ENCODE assay signal across 8 mouse cellular contexts in the genomic region with DNA sequence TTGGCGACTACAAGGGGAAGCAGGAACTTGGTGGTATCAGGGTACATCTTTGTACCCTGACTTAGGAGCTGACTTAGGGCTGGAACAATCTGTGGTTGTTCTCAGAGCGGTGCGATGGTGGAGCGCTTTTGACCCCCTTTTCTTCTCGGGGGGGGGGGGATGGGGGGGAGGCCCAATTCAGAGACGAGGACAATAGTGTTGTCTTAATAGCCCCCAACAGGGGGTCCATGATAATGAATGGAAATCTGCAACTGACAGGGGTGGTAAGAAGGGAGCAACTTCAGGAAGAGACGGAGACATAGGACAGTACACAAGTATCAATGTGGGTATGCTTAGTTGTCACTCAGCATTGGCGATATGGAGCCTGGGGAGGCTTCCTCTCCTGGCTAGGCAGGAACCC.
DNase-seq lines count a peak whose midpoint lies in the region; ATAC-seq and TF ChIP-seq lines count a peak whose summit lies in the region.
"Not testable (repeated sequence)": the region's sequence is repeated elsewhere in the genome, so short reads cannot be mapped to it uniquely, and the experiment has no call there.

No protein-coding gene starts in this region.

- H3K4me2 ChIP-seq in embryonic facial prominence, embryonic 13.5 days; forebrain, postnatal 0 days (ENCODE audit: low read depth); intestine, embryonic 15.5 days (replicated peaks); limb, embryonic 13.5 days (replicated peaks); lung, embryonic 16.5 days (ENCODE audit: low read depth, low read length); stomach, embryonic 16.5 days (ENCODE audit: low read depth, low read length): not testable (repeated sequence)

- not testable (repeated sequence) for H3K27ac ChIP-seq in embryonic facial prominence, embryonic 13.5 days; forebrain, postnatal 0 days (ENCODE audit: low read depth, low read length); hindbrain, embryonic 10.5 days; intestine, embryonic 15.5 days; limb, embryonic 13.5 days; lung, embryonic 16.5 days (ENCODE audit: low read length); stomach, embryonic 16.5 days (ENCODE audit: low read length)

- TF ChIP-seq CTCF in forebrain, postnatal 0 days (IDR thresholded peaks at IDR 0.05; ENCODE audit: low read depth) = not testable (repeated sequence)

- not testable (repeated sequence) for H3K27me3 ChIP-seq in embryonic facial prominence, embryonic 13.5 days; forebrain, postnatal 0 days (ENCODE audit: insufficient read depth, low read length); hindbrain, embryonic 10.5 days (ENCODE audit: insufficient read depth, poor library complexity, severe bottlenecking); intestine, embryonic 15.5 days (replicated peaks); limb, embryonic 13.5 days; lung, embryonic 16.5 days (ENCODE audit: control insufficient read depth, insufficient read depth, low read depth, low read length); stomach, embryonic 16.5 days (ENCODE audit: control insufficient read depth, insufficient read depth, low read length)

- not testable (repeated sequence) for H3K9ac ChIP-seq in embryonic facial prominence, embryonic 13.5 days; forebrain, postnatal 0 days; intestine, embryonic 15.5 days; limb, embryonic 13.5 days; lung, embryonic 16.5 days (ENCODE audit: low read length); stomach, embryonic 16.5 days (ENCODE audit: low read length)

- H3K9me3 ChIP-seq in embryonic facial prominence, embryonic 13.5 days; forebrain, postnatal 0 days (ENCODE audit: low read length); intestine, embryonic 15.5 days; limb, embryonic 13.5 days; lung, embryonic 16.5 days (ENCODE audit: control insufficient read depth, low read length); stomach, embryonic 16.5 days (replicated peaks; ENCODE audit: control insufficient read depth, low read length): not testable (repeated sequence)
- peaks cover 10% of the 10 kb centered on the region for H3K9me3 ChIP-seq in hindbrain, embryonic 10.5 days

- not testable (repeated sequence) for DNase-seq in forebrain, postnatal 0 days
- peak; percentile 3 for DNase-seq in hindbrain, embryonic 10.5 days (ENCODE audit: low spot score)
- DNase-seq in neural tube, embryonic 10.5 days (ENCODE audit: extremely low spot score, low spot score) = peak; percentile 9

- not testable (repeated sequence) for H3K4me3 ChIP-seq in embryonic facial prominence, embryonic 13.5 days; forebrain, postnatal 0 days (ENCODE audit: low read depth, low read length); hindbrain, embryonic 10.5 days; intestine, embryonic 15.5 days (replicated peaks); limb, embryonic 13.5 days; lung, embryonic 16.5 days (ENCODE audit: low read length); stomach, embryonic 16.5 days (replicated peaks; ENCODE audit: low read length)

- not testable (repeated sequence) for H3K4me1 ChIP-seq in embryonic facial prominence, embryonic 13.5 days; forebrain, postnatal 0 days (ENCODE audit: insufficient read depth); hindbrain, embryonic 10.5 days (replicated peaks); intestine, embryonic 15.5 days (replicated peaks); limb, embryonic 13.5 days; lung, embryonic 16.5 days (replicated peaks; ENCODE audit: control insufficient read depth, insufficient read depth, low read length); stomach, embryonic 16.5 days (ENCODE audit: control insufficient read depth, insufficient read depth, low read length)

- 88% methylated on average over 8 of the region's 8 CpGs for WGBS in embryonic facial prominence, embryonic 13.5 days
- 81% methylated on average over 8 of the region's 8 CpGs for WGBS in forebrain, postnatal 0 days
- 83% methylated on average over 8 of the region's 8 CpGs for WGBS in hindbrain, embryonic 10.5 days
- WGBS in intestine, embryonic 15.5 days = 87% methylated on average over 8 of the region's 8 CpGs
- WGBS in limb, embryonic 13.5 days = 87% methylated on average over 8 of the region's 8 CpGs
- WGBS in lung, embryonic 16.5 days = 86% methylated on average over 8 of the region's 8 CpGs
- WGBS in stomach, embryonic 16.5 days = 83% methylated on average over 8 of the region's 8 CpGs

- H3K36me3 ChIP-seq in embryonic facial prominence, embryonic 13.5 days; forebrain, postnatal 0 days (ENCODE audit: insufficient read depth); hindbrain, embryonic 10.5 days; intestine, embryonic 15.5 days; limb, embryonic 13.5 days; lung, embryonic 16.5 days (ENCODE audit: control insufficient read depth, insufficient read depth, low read length); stomach, embryonic 16.5 days (ENCODE audit: control insufficient read depth, insufficient read depth, low read length): not testable (repeated sequence)

- peak; percentile 50 for ATAC-seq in embryonic facial prominence, embryonic 13.5 days (ENCODE audit: insufficient number of reproducible peaks, insufficient read depth, low FRiP score, low TSS enrichment, low read depth)
- ATAC-seq in forebrain, postnatal 0 days = 0 out of 2 replicates have a peak, but pooled peaks have one; percentile 14
- ATAC-seq in intestine, embryonic 15.5 days = peak; percentile 48; the same call in 1 of the 2 replicates
- peak; percentile 45 for ATAC-seq in limb, embryonic 13.5 days (ENCODE audit: low FRiP score, low read depth)
- peak; percentile 52 for ATAC-seq in lung, embryonic 16.5 days (ENCODE audit: low read depth)
- ATAC-seq in stomach, embryonic 16.5 days (ENCODE audit: insufficient read depth, low FRiP score) = peak; percentile 63; the same call in 1 of the 2 replicates
